Mouse (Mus musculus) gonadal fat pad, adult 2 months (tissue): ENCODE data around the gene Mgat2. TPM values are rescaled to one million over a fixed set of nuclear protein-coding genes. Genes with fewer than 3 reads are reported as not detected.

Experiments used
- DNase-seq: peaks from one replicate; pipeline ENCODE4 v3.0.0-alpha.2; 2012; ENCODE audit warnings: low read depth
- polyA plus RNA-seq: library from polyadenylated mRNA; depleted of rRNA; stranded (reverse); fragments of >200 nt; gene quantifications from 2 replicates; pipeline ENCODE4 v1.2.3, GENCODE M21; 2012; rRNA removed

Mgat2 gene
- polyA plus RNA-seq, 1 experiment, result 25.2 TPM

- DNase-seq, result no peak
Measured at GRCm38 (mm10) chr12:69211057-69211456, 27.1 kb downstream of the Mgat2 start.

GRCm38 (mm10) chr12:69213186-69213777, 29.3 kb downstream of the Mgat2 start:
- DNase-seq, result no peak

- DNase-seq, result no peak
Measured at GRCm38 (mm10) chr12:69214393-69214792, 30.4 kb downstream of the Mgat2 start.

- DNase-seq, result peak; percentile 82
Measured at GRCm38 (mm10) chr12:69215000-69215785, 31.2 kb downstream of the Mgat2 start.

- DNase-seq, result no peak
Measured at GRCm38 (mm10) chr12:69216587-69216986, 32.6 kb downstream of the Mgat2 start.

- no peak for DNase-seq
Measured at GRCm38 (mm10) chr12:69220613-69221277, 36.8 kb downstream of the Mgat2 start.

- peak; percentile 20 for DNase-seq
Measured at GRCm38 (mm10) chr12:69227776-69228466, 44.0 kb downstream of the Mgat2 start, which contains the start of gene Pole2. TSS of gene Pole2 (minus strand) at chr12:69228195.

GRCm38 (mm10) chr12:69229251-69229650, 45.3 kb downstream of the Mgat2 start:
- DNase-seq, result no peak

- no peak for DNase-seq
Measured at GRCm38 (mm10) chr12:69235782-69236181, 51.8 kb downstream of the Mgat2 start.

Other genes with a start within 250 kb of the Mgat2 start
- gene Rps29, start 25.0 kb upstream of the Mgat2 start, polyA plus RNA-seq, result 1,621 and 2,144 TPM in 2 replicates
- 0.37 and 0.51 TPM in 2 replicates for gene Lrr1, start 15.3 kb upstream of the Mgat2 start, polyA plus RNA-seq
- gene Rpl36al, start 74 bp upstream of the Mgat2 start, polyA plus RNA-seq, result 189 and 234 TPM in 2 replicates
- 1.7 and 1.9 TPM in 2 replicates for gene Gm49383, start 12.9 kb downstream of the Mgat2 start, polyA plus RNA-seq
- gene Dnaaf2, start 14.3 kb downstream of the Mgat2 start, polyA plus RNA-seq, result 1.6 and 1.9 TPM in 2 replicates
- not detected in 2 replicates for gene Gm49384, start 20.1 kb downstream of the Mgat2 start, polyA plus RNA-seq
- gene Pole2, start 44.0 kb downstream of the Mgat2 start, polyA plus RNA-seq, result 2.6 and 3.3 TPM in 2 replicates
- gene Klhdc1, start 57.0 kb downstream of the Mgat2 start, polyA plus RNA-seq, result 7.0 and 8.9 TPM in 2 replicates
- gene Klhdc2, start 112.5 kb downstream of the Mgat2 start, polyA plus RNA-seq, result 41.9 and 48.6 TPM in 2 replicates
- 6.2 and 12.9 TPM in 2 replicates for gene Nemf, start 173.0 kb downstream of the Mgat2 start, polyA plus RNA-seq
- gene Arf6, start 188.0 kb downstream of the Mgat2 start, polyA plus RNA-seq, result 73.3 and 116 TPM in 2 replicates
- 0.35 and 1.4 TPM in 2 replicates for gene Gm9887, start 188.3 kb downstream of the Mgat2 start, polyA plus RNA-seq